Mouse (Mus musculus) embryonic facial prominence, embryonic 14.5 days (tissue): Measurements from ENCODE around the gene Mon1b. TPM values are rescaled to one million over a fixed set of nuclear protein-coding genes. Genes with fewer than 3 reads are reported as not detected.

Experiments used
- ATAC-seq: fragments of 200-750 bp; cut with Nextera tagmentation; 2 replicates; pipeline ENCODE4 v1.8.0; 2017; ENCODE audit warnings: low read depth, moderate number of reproducible peaks, moderate TSS enrichment
- DNase-seq: peaks from one replicate; pipeline ENCODE4 v3.0.0-alpha.2; 2015; ENCODE audit warnings: low spot score
- H3K27ac ChIP-seq: fragments of 300-500 bp; sonication (generic); replicated peaks from 2 replicates; pipeline ENCODE4 v1.5.1; 2014; ENCODE audit warnings: low read depth, mild to moderate bottlenecking, low read length, moderate library complexity
- H3K27me3 ChIP-seq: fragments of 300-500 bp; sonication (generic); replicated peaks from 2 replicates; pipeline ENCODE4 v1.6.1; 2014; ENCODE audit warnings: low read length; ENCODE audit not compliant: control insufficient read depth, insufficient read depth
- H3K36me3 ChIP-seq: fragments of 300-500 bp; sonication (generic); 2 replicates; pipeline ENCODE4 v1.6.1; 2014; ENCODE audit warnings: low read length, mixed read lengths; ENCODE audit not compliant: control insufficient read depth, insufficient read depth
- H3K4me1 ChIP-seq: fragments of 300-500 bp; sonication (generic); 2 replicates; pipeline ENCODE4 v1.6.1; 2014; ENCODE audit warnings: antibody characterized with exemption, low read length; ENCODE audit not compliant: control insufficient read depth, insufficient read depth
- H3K4me2 ChIP-seq: fragments of 300-500 bp; sonication (generic); 2 replicates; pipeline ENCODE4 v1.6.1; 2014; ENCODE audit warnings: low read depth, mild to moderate bottlenecking, low read length, moderate library complexity, mixed read lengths
- H3K4me3 ChIP-seq: fragments of 300-500 bp; sonication (generic); 2 replicates; pipeline ENCODE4 v1.5.1; 2014; ENCODE audit warnings: low read depth, mild to moderate bottlenecking, low read length
- H3K9ac ChIP-seq: fragments of 300-500 bp; sonication (generic); 2 replicates; pipeline ENCODE4 v1.6.1; 2014; ENCODE audit warnings: low read depth, mild to moderate bottlenecking, low read length, moderate library complexity, mixed read lengths
- H3K9me3 ChIP-seq: fragments of 300-500 bp; sonication (generic); 2 replicates; pipeline ENCODE4 v1.6.1; 2016; ENCODE audit warnings: low read length; ENCODE audit not compliant: control insufficient read depth
- WGBS: fragments of 180-500 bp; shearing (Covaris S2); extraction: QIAGEN DNeasy Blood & Tissue Kit; methylation state at CpG from one replicate; pipeline ENCODE4 v1.1.7; 2014; 5-methylcytosine and 5-hydroxymethylcytosine counted together
- polyA plus RNA-seq: library from polyadenylated mRNA; unstranded; fragments of >200 nt; fragmentation: Nextera tagmentation; extraction: Ambion mirVana; gene quantifications from 2 replicates; pipeline ENCODE4 v1.2.1, GENCODE M21; 2014

Mon1b gene
- polyA plus RNA-seq, 1 experiment from 2014 or later = 8.3 TPM

DNA sequence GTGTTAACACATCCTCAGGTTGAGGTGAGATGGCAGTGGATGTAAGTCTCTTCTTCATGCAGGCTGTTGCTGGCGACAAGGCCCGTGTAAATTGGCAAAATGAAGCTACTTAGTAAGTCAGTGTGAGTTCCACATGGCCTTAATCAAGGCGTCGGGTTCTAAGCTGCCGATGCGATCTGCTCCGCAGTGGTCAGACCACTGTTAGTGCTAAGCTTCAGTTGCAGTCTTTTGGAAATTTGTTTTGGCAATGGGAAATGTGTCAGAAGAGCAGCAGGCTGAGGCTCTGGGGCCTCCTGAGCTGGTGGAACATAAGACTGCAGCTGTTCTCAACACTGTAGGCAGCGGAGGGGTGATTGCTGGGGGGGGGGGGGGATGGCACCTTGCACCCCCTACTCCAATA, 30.6 kb downstream of the Mon1b start:
- no peak overlapping the region for H3K27ac ChIP-seq
- no peak overlapping the region for H3K4me3 ChIP-seq
- DNase-seq = peak; percentile 45
- no peaks in the 10 kb centered on the region for H3K27me3 ChIP-seq
- no peaks in the 10 kb centered on the region for H3K4me1 ChIP-seq
- no peaks in the 10 kb centered on the region for H3K36me3 ChIP-seq
- WGBS = 34% methylated on average over 8 of the region's 8 CpGs
- ATAC-seq = no peak
- H3K4me2 ChIP-seq = no peak overlapping the region
- H3K9me3 ChIP-seq = no peaks in the 10 kb centered on the region
- no peak overlapping the region for H3K9ac ChIP-seq

DNA sequence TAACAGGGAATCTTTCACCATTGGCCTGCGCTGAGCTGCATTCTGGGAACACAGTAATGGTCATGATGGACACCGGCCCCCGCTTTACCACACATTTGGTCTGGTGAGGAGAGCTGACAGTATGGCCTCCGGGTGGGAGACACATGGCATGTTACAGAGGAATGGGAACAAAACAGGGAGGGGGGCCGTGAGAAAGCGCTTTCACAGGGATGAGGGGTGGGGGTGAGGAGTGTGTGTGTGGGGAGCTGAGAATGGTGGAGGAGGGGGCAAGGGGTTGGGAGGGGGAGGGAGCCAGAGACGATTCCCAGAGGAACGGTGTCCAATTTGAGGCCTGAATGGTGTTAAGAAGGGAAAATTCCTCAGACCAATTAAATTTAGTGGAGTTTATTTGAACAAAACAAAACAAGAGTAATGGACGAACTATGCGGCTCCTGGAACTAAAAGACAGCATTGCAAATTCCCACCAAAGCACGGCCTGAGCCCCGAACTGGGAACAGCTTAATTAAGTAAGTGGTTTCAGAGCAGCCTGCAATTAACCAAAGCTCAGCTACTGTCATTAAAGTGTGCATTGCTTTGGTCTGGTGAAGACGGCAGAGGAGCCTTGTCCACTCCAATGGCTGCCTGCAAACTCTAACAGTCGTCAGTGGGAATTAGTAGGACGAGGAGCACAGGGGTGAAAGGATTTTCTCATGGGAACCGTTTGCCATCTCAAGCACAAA, 31.5 kb downstream of the Mon1b start:
- H3K36me3 ChIP-seq = no peaks in the 10 kb centered on the region
- no peak overlapping the region for H3K9ac ChIP-seq
- H3K27ac ChIP-seq = no peak overlapping the region
- ATAC-seq (no peak), DNase-seq (no peak)
- H3K4me1 ChIP-seq = no peaks in the 10 kb centered on the region
- H3K4me3 ChIP-seq = no peak overlapping the region
- H3K9me3 ChIP-seq = no peaks in the 10 kb centered on the region
- H3K27me3 ChIP-seq = no peaks in the 10 kb centered on the region
- WGBS = 47% methylated on average over 16 of the region's 16 CpGs
- no peak overlapping the region for H3K4me2 ChIP-seq

DNA sequence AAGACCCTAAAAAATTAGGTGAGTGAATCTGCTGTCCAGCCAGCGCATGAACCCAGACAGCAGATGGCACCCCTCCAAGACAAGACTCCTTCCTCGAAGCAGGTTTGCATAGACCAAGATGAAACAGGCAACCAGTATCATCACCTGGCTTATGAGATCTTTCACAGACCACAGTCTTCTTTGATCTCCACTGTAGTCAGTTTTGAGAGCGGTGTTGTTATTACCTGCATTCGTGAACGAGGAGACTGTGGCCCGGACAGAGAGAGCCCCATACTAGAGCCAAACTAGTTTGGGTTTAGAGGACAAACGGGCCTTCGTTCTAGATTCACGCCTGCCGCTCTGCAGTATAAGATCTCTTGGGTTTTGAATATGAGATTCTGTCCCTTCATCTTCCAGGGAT, 34.5 kb downstream of the Mon1b start:
- Histone ChIP-seq H3K36me3 (no peaks in the 10 kb centered on the region), H3K4me3 (no peak overlapping the region), H3K27ac (no peak overlapping the region), H3K4me1 (peaks cover 9% of the 10 kb centered on the region), H3K27me3 (no peaks in the 10 kb centered on the region), H3K9ac (no peak overlapping the region), H3K9me3 (no peaks in the 10 kb centered on the region), H3K4me2 (no peak overlapping the region)
- ATAC-seq (no peak), DNase-seq (no peak)
- 79% methylated on average over 10 of the region's 10 CpGs for WGBS

DNA sequence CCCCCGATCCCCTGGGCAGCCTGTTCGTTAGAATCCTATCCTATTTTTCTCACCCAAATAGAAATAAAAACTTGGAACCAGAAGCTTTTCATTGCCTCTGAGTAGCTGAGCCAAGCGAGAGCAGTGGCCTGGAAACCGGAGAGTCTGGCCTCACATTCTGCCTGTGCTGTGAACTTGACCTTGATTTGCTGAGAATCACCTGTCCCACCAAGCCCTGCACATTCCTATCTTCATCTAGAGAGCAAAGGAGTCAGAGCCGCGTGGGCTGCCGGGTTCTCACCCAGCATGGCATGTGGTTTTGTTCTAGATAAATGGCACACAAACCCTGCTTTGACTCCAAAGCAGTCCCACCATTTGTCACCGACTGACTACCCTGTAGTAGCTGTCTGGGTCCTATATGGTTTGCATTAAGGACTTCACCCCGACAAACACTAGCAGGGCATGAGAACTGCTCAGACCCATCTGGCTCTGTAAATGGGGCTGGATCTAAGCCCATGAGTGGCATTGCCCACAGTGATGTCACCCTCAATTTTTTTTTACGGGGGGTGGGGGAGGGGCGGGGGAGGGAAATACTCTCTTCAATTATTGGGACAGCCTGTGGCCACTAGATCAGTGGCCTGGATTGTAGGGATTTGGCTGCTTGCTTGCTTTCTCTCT, 37.3 kb downstream of the Mon1b start:
- Histone ChIP-seq H3K4me3 (no peak overlapping the region), H3K27me3 (no peaks in the 10 kb centered on the region), H3K9ac (no peak overlapping the region), H3K9me3 (no peaks in the 10 kb centered on the region), H3K4me2 (no peak overlapping the region), H3K27ac (no peak overlapping the region), H3K4me1 (peaks cover 9% of the 10 kb centered on the region), H3K36me3 (no peaks in the 10 kb centered on the region)
- DNase-seq (peak; percentile 20), ATAC-seq (peak; percentile 60; the same call in 1 of the 2 replicates)
- 54% methylated on average over 11 of the region's 11 CpGs for WGBS

DNA sequence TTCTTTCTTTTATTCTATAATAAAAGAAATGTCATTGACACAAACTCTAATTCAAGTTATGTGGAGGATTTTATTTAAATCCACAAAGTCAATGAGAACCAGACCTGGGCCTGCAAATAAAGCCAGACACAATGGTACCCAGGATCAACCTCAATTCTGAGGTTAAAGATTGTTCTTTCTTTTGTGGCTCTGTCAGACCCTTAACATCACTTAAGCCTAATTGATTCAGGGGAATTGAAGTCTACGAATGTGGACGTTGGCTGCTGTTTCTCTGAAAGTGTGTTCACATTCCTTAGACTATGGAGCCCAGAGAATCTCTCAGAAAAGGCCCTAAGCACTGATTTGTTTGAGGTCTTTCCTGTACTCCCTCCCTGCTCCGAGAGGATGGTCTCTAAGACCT, 37.9 kb downstream of the Mon1b start:
- Histone ChIP-seq H3K9ac (no peak overlapping the region), H3K36me3 (no peaks in the 10 kb centered on the region), H3K4me1 (peaks cover 9% of the 10 kb centered on the region), H3K4me2 (no peak overlapping the region), H3K27me3 (no peaks in the 10 kb centered on the region), H3K27ac (no peak overlapping the region), H3K9me3 (no peaks in the 10 kb centered on the region), H3K4me3 (no peak overlapping the region)
- DNase-seq (peak; percentile 13), ATAC-seq (no peak)
- 41% methylated on average over 3 of the region's 3 CpGs for WGBS

DNA sequence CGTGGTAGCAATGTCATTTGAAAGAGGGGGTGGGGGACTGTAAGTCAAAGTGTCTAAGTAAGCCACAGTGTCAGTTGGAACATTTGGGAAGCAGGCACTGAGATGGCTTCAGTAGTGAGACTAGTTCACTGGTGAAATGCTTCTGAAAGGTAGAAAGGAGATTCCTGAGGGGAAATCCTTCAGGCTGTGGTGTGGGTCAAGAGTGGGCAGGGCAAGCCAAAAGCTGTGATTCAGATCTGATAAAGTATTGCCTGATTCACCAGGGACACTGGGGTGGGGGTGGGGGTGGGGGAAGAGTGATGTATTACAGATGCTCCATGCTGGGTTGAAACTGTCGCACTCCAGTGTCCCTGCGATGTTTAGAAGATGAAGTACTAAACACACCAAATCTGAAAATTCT, 39.2 kb downstream of the Mon1b start:
- H3K4me3 ChIP-seq = no peak overlapping the region
- no peak overlapping the region for H3K4me2 ChIP-seq
- no peaks in the 10 kb centered on the region for H3K27me3 ChIP-seq
- no peaks in the 10 kb centered on the region for H3K9me3 ChIP-seq
- no peak overlapping the region for H3K27ac ChIP-seq
- H3K9ac ChIP-seq = no peak overlapping the region
- ATAC-seq = no peak
- H3K4me1 ChIP-seq = peaks cover 9% of the 10 kb centered on the region
- no peaks in the 10 kb centered on the region for H3K36me3 ChIP-seq
- WGBS = 70% methylated on average over 3 of the region's 3 CpGs
- no peak for DNase-seq

DNA sequence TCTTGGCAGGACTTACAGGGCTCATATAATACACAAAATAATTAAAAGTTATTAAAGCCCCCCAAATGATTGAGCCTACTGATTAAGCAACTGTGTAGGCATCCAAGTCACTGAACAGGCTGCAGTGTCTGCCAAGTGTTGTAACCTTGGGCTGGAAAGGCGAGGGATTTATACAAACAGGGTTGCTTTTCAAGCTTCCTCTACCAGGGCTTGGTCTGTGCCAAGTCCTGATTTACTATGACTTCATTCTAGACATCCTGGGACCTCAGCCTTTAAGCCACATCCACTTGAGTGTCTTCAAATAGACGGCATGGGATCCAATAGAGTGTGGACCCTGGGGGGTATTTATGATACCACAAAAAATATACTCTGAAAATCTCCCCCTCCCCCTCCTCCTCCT, 39.9 kb downstream of the Mon1b start:
- 58% methylated on average over 2 of the region's 2 CpGs for WGBS
- H3K4me2 ChIP-seq = no peak overlapping the region
- H3K9me3 ChIP-seq = no peaks in the 10 kb centered on the region
- no peak overlapping the region for H3K9ac ChIP-seq
- no peaks in the 10 kb centered on the region for H3K27me3 ChIP-seq
- H3K4me3 ChIP-seq = no peak overlapping the region
- DNase-seq (peak; percentile 51), ATAC-seq (peak; percentile 44; the same call in 1 of the 2 replicates)
- no peak overlapping the region for H3K27ac ChIP-seq
- H3K36me3 ChIP-seq = no peaks in the 10 kb centered on the region
- peaks cover 9% of the 10 kb centered on the region for H3K4me1 ChIP-seq

DNA sequence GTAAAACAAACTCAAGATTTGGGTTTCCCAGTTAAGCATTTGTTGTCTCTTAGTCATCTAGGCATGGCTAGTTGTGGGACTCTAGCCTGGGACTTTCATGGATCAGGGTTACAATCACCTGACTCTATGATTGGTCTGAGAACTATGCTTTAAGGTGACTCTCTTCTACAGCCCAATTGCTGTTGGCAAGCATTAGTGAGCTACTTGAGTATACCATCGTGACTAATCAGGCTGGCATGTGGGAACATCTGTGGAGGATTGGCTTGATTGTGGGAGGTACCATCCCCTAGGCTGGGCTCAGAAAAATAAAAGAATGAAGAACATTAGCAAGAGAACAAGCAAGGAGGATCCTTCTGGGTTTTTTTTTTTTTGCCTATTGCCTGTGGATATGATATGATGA, 41.4 kb downstream of the Mon1b start:
- no peaks in the 10 kb centered on the region for H3K9me3 ChIP-seq
- 82% methylated on average over 1 of the region's 1 CpGs for WGBS
- H3K27me3 ChIP-seq = no peaks in the 10 kb centered on the region
- peaks cover 9% of the 10 kb centered on the region for H3K4me1 ChIP-seq
- H3K9ac ChIP-seq = no peak overlapping the region
- no peak overlapping the region for H3K27ac ChIP-seq
- no peak overlapping the region for H3K4me2 ChIP-seq
- H3K36me3 ChIP-seq = no peaks in the 10 kb centered on the region
- H3K4me3 ChIP-seq = no peak overlapping the region
- ATAC-seq (no peak), DNase-seq (no peak)

DNA sequence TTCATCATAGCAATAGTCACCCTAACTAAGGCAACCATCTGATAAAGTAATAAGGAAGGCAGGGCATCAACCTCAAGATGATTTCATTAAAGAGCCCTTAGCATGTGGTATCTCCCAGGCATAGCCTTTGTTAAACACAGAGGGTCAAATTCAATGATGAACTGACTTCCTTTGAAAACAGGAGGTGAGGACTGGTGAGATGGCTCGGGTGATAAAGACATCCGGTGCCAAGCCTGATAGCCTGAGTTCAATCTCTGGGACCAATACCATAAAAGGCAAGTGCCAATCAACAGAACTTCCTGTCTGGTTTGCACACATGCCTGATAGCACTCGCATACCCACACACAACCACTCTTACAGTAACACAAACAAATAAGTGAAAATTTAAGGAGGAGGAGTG, 44.0 kb downstream of the Mon1b start:
- Histone ChIP-seq H3K4me2 (no peak overlapping the region), H3K27me3 (no peaks in the 10 kb centered on the region), H3K9ac (no peak overlapping the region), H3K9me3 (no peaks in the 10 kb centered on the region), H3K4me3 (no peak overlapping the region), H3K27ac (no peak overlapping the region), H3K36me3 (no peaks in the 10 kb centered on the region), H3K4me1 (peaks cover 5% of the 10 kb centered on the region; the same call in 1 of the 2 replicates)
- ATAC-seq = no peak
- DNase-seq = no peak
- 70% methylated on average over 3 of the region's 3 CpGs for WGBS
